ENCODE assay signal across 22 mouse cellular contexts in the genomic region with DNA sequence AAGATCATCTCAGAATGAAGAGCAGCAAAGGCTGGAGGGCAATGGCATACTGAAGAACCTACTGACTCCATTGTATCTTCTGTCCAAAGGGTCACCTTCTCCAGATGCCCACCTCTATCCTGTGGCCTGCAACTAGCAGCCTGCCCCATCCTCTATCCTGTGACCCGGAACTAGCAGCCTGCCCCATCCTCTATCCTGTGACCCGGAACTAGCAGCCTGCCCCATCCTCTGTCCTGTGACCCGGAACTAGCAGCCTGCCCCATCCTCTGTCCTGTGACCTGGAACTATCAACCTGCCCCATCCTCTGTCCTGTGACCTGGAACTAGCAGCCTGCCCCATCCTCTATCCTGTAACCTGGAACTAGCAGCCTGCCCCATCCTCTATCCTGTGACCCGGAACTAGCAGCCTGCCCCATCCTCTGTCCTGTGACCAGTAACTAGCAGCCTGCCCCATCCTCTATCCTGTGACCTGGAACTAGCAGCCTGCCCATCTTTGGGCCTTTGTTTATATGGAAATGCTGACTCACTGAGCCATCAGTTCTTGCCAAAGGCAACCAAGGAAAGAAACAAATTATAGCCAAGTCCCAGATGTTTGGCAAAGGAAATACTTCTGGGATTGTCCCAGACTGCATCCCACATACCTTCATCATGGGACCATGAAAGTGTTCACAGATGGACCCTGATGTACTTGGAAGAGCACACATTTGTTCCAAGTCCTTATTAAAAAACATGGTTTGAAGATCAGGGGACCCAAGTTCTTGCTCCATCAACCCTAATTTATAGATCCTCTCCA. TPM values are rescaled to one million over a fixed set of nuclear protein-coding genes. Genes with fewer than 3 reads are reported as not detected.
DNase-seq lines count a peak whose midpoint lies in the region; ATAC-seq lines count a peak whose summit lies in the region.
"Had no signal": no experiment of that assay in that cellular context is flagged by ENCODE, and none has a peak within 500 bp of the region (broad histone marks: within the 10 kb centered on the region; RNA-seq: fewer than 3 reads in every experiment).

No protein-coding gene starts in this region.

- no peak overlapping the region for H3K9ac ChIP-seq in heart, embryonic 11.5 days (ENCODE audit: low read depth, low read length)
- H3K9ac ChIP-seq: lung, embryonic 15.5 days; neural tube, embryonic 12.5 days had no signal

- H3K27me3 ChIP-seq in heart, embryonic 11.5 days (ENCODE audit: control insufficient read depth, insufficient read depth, low read length): no peaks in the 10 kb centered on the region
- H3K27me3 ChIP-seq in midbrain, embryonic 10.5 days (ENCODE audit: low read depth, poor library complexity, severe bottlenecking): no peaks in the 10 kb centered on the region
- H3K27me3 ChIP-seq: lung, embryonic 15.5 days; neural tube, embryonic 12.5 days had no signal

- no peak overlapping the region for H3K4me3 ChIP-seq in heart, embryonic 11.5 days (ENCODE audit: low read depth, low read length)
- H3K4me3 ChIP-seq in midbrain, embryonic 10.5 days: no peak overlapping the region
- H3K4me3 ChIP-seq: lung, embryonic 15.5 days; neural tube, embryonic 12.5 days had no signal

- peaks cover 10% of the 10 kb centered on the region for H3K4me1 ChIP-seq in heart, embryonic 11.5 days (ENCODE audit: control insufficient read depth, insufficient read depth, low read length)
- peaks cover 15% of the 10 kb centered on the region for H3K4me1 ChIP-seq in midbrain, embryonic 10.5 days
- H3K4me1 ChIP-seq: neural tube, embryonic 12.5 days had no signal

- 83% methylated on average over 4 of the region's 4 CpGs for WGBS in heart, embryonic 11.5 days (ENCODE audit: insufficient replicate concordance)
- 81% methylated on average over 4 of the region's 4 CpGs for WGBS in midbrain, embryonic 10.5 days

- H3K9me3 ChIP-seq in heart, embryonic 11.5 days (replicated peaks; ENCODE audit: control insufficient read depth, low read length): no peaks in the 10 kb centered on the region
- no peaks in the 10 kb centered on the region for H3K9me3 ChIP-seq in midbrain, embryonic 10.5 days (replicated peaks)
- H3K9me3 ChIP-seq: lung, embryonic 15.5 days; neural tube, embryonic 12.5 days had no signal

- no peaks in the 10 kb centered on the region for H3K36me3 ChIP-seq in heart, embryonic 11.5 days (ENCODE audit: control insufficient read depth, insufficient read depth, low read length)
- H3K36me3 ChIP-seq in midbrain, embryonic 10.5 days: no peaks in the 10 kb centered on the region
- H3K36me3 ChIP-seq: G1E; lung, embryonic 15.5 days; neural tube, embryonic 12.5 days had no signal

- ATAC-seq in heart, embryonic 11.5 days (replicated peaks; ENCODE audit: insufficient number of reproducible peaks, low FRiP score, low TSS enrichment): no peak
- ATAC-seq in megakaryocyte progenitor cell, adult 5-6 weeks (replicated peaks; ENCODE audit: poor library complexity): no peak

- H3K4me2 ChIP-seq in heart, embryonic 11.5 days: no peak overlapping the region
- H3K4me2 ChIP-seq: lung, embryonic 15.5 days; neural tube, embryonic 12.5 days had no signal

- intact Hi-C loops in gastrocnemius, postnatal 36 days (cut with DNase I): no loop called here

- no peak overlapping the region for H3K27ac ChIP-seq in heart, embryonic 11.5 days (ENCODE audit: low read depth, low read length)
- H3K27ac ChIP-seq in midbrain, embryonic 10.5 days (replicated peaks): no peak overlapping the region
- H3K27ac ChIP-seq: lung, embryonic 15.5 days; neural tube, embryonic 12.5 days had no signal

- DNase-seq in heart, adult 18-20 months: peak; percentile 63 to 77
- DNase-seq in 3134 (ENCODE audit: extremely low read depth, insufficient read length, low spot score) (peak; percentile 61), R1 (ENCODE audit: low read depth, low spot score) (peak; percentile 10)
- DNase-seq in gastrocnemius, postnatal 36 days: peak; percentile 9 to 16
- DNase-seq in midbrain, embryonic 10.5 days (ENCODE audit: low spot score): no peak
- no peak for DNase-seq in ovary, postnatal 36 days (ENCODE audit: low spot score)
- DNase-seq: adrenal gland, postnatal 25 days; cerebellum, postnatal 25 days; kidney, postnatal 14 days; liver; thymus, adult 18-20 months had no signal

RNA-seq across cellular contexts. Expression of gene Ces1a, which starts 7.0 kb away (rescaled TPM):
- total RNA-seq in heart, adult 18-20 months (2021): not detected
- polyA plus RNA-seq in heart, embryonic 11.5 days (2014; fragmentation: Nextera tagmentation; extraction: Ambion mirVana): not detected in 2 replicates
- total RNA-seq in gastrocnemius, postnatal 36 days (2021): not detected
- not detected in 2 replicates for total RNA-seq in megakaryocyte progenitor cell, adult 5-6 weeks (2015)
- total RNA-seq in megakaryocyte progenitor cell, adult 5-6 weeks (2017): not detected in 2 replicates
- not detected in 2 replicates for polyA plus RNA-seq in midbrain, embryonic 10.5 days (2016; fragmentation: Nextera tagmentation; extraction: Ambion mirVana)
- total RNA-seq: adrenal gland, postnatal 25 days; megakaryocyte-erythroid progenitor cell, adult 5-6 weeks had no signal
- polyA plus RNA-seq: embryonic facial prominence, embryonic 11.5 days; forebrain, embryonic 11.5 days; G1E; heart, postnatal 0 days; lung, embryonic 15.5 days; neural tube, embryonic 12.5 days; urinary bladder, adult 2 months had no signal

RNA-seq across cellular contexts. Expression of gene Ces1b, which starts 38.8 kb away (rescaled TPM):
- not detected for total RNA-seq in heart, adult 18-20 months (2021)
- polyA plus RNA-seq in heart, embryonic 11.5 days (2014; fragmentation: Nextera tagmentation; extraction: Ambion mirVana): not detected in 2 replicates
- not detected for total RNA-seq in gastrocnemius, postnatal 36 days (2021)
- not detected in 2 replicates for total RNA-seq in megakaryocyte progenitor cell, adult 5-6 weeks (2015)
- not detected in 2 replicates for total RNA-seq in megakaryocyte progenitor cell, adult 5-6 weeks (2017)
- not detected in 2 replicates for polyA plus RNA-seq in midbrain, embryonic 10.5 days (2016; fragmentation: Nextera tagmentation; extraction: Ambion mirVana)
- total RNA-seq: adrenal gland, postnatal 25 days; megakaryocyte-erythroid progenitor cell, adult 5-6 weeks had no signal
- polyA plus RNA-seq: embryonic facial prominence, embryonic 11.5 days; forebrain, embryonic 11.5 days; frontal cortex, adult 2 months; G1E; heart, postnatal 0 days; neural tube, embryonic 12.5 days; urinary bladder, adult 2 months had no signal

Comparison
In these comparisons a context has a peak if more than half of its experiments do, and no peak if none do; other contexts are left out.
1. DNase-seq: peak in heart, adult 18-20 months (2 of 2), 3134 (single experiment), R1 (single experiment) and gastrocnemius, postnatal 36 days (2 of 2); none in midbrain, embryonic 10.5 days (single experiment) and ovary, postnatal 36 days (single experiment).